Mouse (Mus musculus) forebrain, embryonic 16.5 days (tissue): Measurements from ENCODE around the gene Pla2g4a. TPM values are rescaled to one million over a fixed set of nuclear protein-coding genes. Genes with fewer than 3 reads are reported as not detected.
"Not testable (repeated sequence)": the region's sequence is repeated elsewhere in the genome, so short reads cannot be mapped to it uniquely, and the experiment has no call there.

ENCODE experiments used
- ATAC-seq: fragments of 200-750 bp; cut with Nextera tagmentation; 2 replicates; pipeline ENCODE4 v1.8.0; 2017; ENCODE audit warnings: mild to moderate bottlenecking, moderate library complexity
- H3K27ac ChIP-seq: fragments of 300-500 bp; sonication (generic); 2 replicates; pipeline ENCODE4 v1.5.1; 2014; ENCODE audit warnings: low read length, control low read depth
- H3K27me3 ChIP-seq: fragments of 300-500 bp; sonication (generic); replicated peaks from 2 replicates; pipeline ENCODE4 v1.6.1; 2014; ENCODE audit warnings: low read length; ENCODE audit not compliant: control insufficient read depth, insufficient read depth
- H3K36me3 ChIP-seq: fragments of 300-500 bp; sonication (generic); 2 replicates; pipeline ENCODE4 v1.6.1; 2014; ENCODE audit not compliant: control insufficient read depth, insufficient read depth
- H3K4me1 ChIP-seq: fragments of 300-500 bp; sonication (generic); replicated peaks from 2 replicates; pipeline ENCODE4 v1.6.1; 2014; ENCODE audit warnings: low read length; ENCODE audit not compliant: control insufficient read depth, insufficient read depth
- H3K4me2 ChIP-seq: fragments of 300-500 bp; sonication (generic); 2 replicates; pipeline ENCODE4 v1.6.1; 2014; ENCODE audit warnings: mild to moderate bottlenecking, low read length, control low read depth
- H3K4me3 ChIP-seq: fragments of 300-500 bp; sonication (generic); replicated peaks from 2 replicates; pipeline ENCODE4 v1.5.1; 2014; ENCODE audit warnings: mild to moderate bottlenecking, low read length, control low read depth
- H3K9ac ChIP-seq: fragments of 300-500 bp; sonication (generic); replicated peaks from 2 replicates; pipeline ENCODE4 v1.6.1; 2014; ENCODE audit warnings: low read depth, low read length, control low read depth
- H3K9me3 ChIP-seq: fragments of 300-500 bp; sonication (generic); 2 replicates; pipeline ENCODE4 v1.6.1; 2016; ENCODE audit warnings: low read length; ENCODE audit not compliant: control insufficient read depth
- WGBS: fragments of 180-500 bp; shearing (Covaris S2); extraction: QIAGEN DNeasy Blood & Tissue Kit; methylation state at CpG from one replicate; pipeline ENCODE4 v1.1.7; 2014; 5-methylcytosine and 5-hydroxymethylcytosine counted together
- polyA plus RNA-seq: library from polyadenylated mRNA; unstranded; fragments of >200 nt; fragmentation: Nextera tagmentation; extraction: Ambion mirVana; gene quantifications from 2 replicates; pipeline ENCODE4 v1.2.1, GENCODE M21; 2015

Gene Pla2g4a
- polyA plus RNA-seq, 1 experiment from 2014 or later = 1.2 TPM

- H3K36me3 ChIP-seq = no peaks in the 10 kb centered on the region
- no peak for ATAC-seq
- H3K9me3 ChIP-seq = no peaks in the 10 kb centered on the region
- no peak overlapping the region for H3K27ac ChIP-seq
- no peak overlapping the region for H3K4me2 ChIP-seq
- H3K4me1 ChIP-seq = no peaks in the 10 kb centered on the region
- H3K9ac ChIP-seq = no peak overlapping the region
- 90% methylated on average over 1 of the region's 1 CpGs for WGBS
- H3K4me3 ChIP-seq = no peak overlapping the region
- H3K27me3 ChIP-seq = no peaks in the 10 kb centered on the region
Observed at GRCm38 (mm10) chr1:149940301-149940700, 20.8 kb downstream of the Pla2g4a start.

GRCm38 (mm10) chr1:149939261-149940032 is 21.6 kb downstream of the Pla2g4a start:
- no peak overlapping the region for H3K27ac ChIP-seq
- no peaks in the 10 kb centered on the region for H3K4me1 ChIP-seq
- H3K9me3 ChIP-seq = no peaks in the 10 kb centered on the region
- no peak overlapping the region for H3K4me3 ChIP-seq
- H3K4me2 ChIP-seq = no peak overlapping the region
- WGBS = 93% methylated on average over 9 of the region's 9 CpGs
- no peaks in the 10 kb centered on the region for H3K27me3 ChIP-seq
- no peak overlapping the region for H3K9ac ChIP-seq
- H3K36me3 ChIP-seq = no peaks in the 10 kb centered on the region
- no peak for ATAC-seq

DNA sequence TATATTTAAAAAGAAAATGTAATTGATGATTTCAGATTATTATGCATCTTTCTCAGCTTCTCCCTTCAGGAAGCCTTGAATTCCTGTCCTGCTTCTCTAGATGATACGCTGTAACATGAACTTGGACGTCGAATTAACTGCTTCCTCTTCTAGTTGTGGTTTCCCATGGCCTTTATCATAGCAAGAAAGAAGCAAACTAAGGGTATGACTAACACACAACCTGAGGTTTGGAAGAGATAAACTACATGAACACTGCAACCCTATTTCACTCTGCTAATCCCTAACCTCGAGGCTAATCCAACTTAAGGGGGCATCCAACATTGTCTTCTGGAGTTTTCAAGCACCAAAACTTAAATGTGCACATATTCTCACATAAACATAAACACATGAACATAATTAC is 23.3 kb downstream of the Pla2g4a start:
- Histone ChIP-seq H3K27me3 (no peaks in the 10 kb centered on the region), H3K4me2 (no peak overlapping the region), H3K4me1 (no peaks in the 10 kb centered on the region), H3K9me3 (no peaks in the 10 kb centered on the region), H3K9ac (no peak overlapping the region), H3K27ac (no peak overlapping the region), H3K4me3 (no peak overlapping the region), H3K36me3 (no peaks in the 10 kb centered on the region)
- 91% methylated on average over 4 of the region's 4 CpGs for WGBS
- no peak for ATAC-seq

DNA sequence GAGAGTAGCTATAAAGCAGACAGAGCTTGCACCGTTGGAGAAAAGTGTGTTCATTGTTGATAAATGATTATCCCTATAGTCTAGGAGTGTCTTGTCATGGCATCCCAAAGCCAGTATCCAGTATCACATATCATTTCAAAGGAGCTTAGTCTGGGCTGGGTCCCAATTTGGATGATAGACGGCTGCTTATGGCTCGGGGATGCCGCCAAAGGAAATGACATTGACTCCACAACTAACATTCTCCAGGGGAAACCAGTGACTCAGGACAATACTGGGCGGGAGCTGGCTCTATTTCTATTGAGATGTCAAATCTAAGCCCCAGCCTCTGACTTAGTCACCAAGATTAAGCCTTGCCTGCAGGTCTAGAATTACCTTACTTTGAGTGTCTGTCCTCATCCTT is 31.9 kb downstream of the Pla2g4a start:
- Histone ChIP-seq H3K4me1 (no peaks in the 10 kb centered on the region), H3K27ac (no peak overlapping the region), H3K4me3 (no peak overlapping the region), H3K27me3 (no peaks in the 10 kb centered on the region), H3K4me2 (no peak overlapping the region), H3K9ac (no peak overlapping the region), H3K9me3 (no peaks in the 10 kb centered on the region), H3K36me3 (no peaks in the 10 kb centered on the region)
- ATAC-seq = no peak
- 77% methylated on average over 5 of the region's 5 CpGs for WGBS

- not testable (repeated sequence) for H3K4me3 ChIP-seq, H3K9me3 ChIP-seq, H3K27me3 ChIP-seq, ATAC-seq, H3K4me2 ChIP-seq, H3K4me1 ChIP-seq, H3K27ac ChIP-seq, H3K9ac ChIP-seq, H3K36me3 ChIP-seq
- WGBS = 90% methylated on average over 1 of the region's 1 CpGs
Observed at GRCm38 (mm10) chr1:149923737-149924136, 37.4 kb downstream of the Pla2g4a start.

DNA sequence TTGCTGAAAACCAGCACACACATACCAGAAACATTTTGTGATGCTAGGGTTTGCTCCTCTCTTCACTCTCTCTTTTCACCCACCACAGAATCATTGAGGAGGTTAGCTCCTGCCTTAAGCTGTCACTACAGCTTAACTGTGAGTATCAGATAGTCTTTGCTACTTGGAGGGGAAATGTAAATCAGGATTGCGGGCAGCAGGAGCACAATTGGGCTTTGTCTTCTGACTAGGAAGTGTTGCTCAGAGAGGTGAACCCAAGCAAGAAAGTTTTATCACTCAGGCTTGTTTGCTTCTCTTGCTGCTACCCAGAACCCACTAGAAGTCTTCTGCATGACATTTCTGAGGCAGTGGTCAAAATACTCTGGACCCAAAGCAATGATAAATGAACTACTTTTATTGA is 38.9 kb downstream of the Pla2g4a start:
- 19% methylated on average over 1 of the region's 1 CpGs for WGBS
- H3K4me3 ChIP-seq = no peak overlapping the region
- H3K36me3 ChIP-seq = no peaks in the 10 kb centered on the region
- ATAC-seq = no peak
- no peak overlapping the region for H3K4me2 ChIP-seq
- H3K27ac ChIP-seq = no peak overlapping the region
- no peaks in the 10 kb centered on the region for H3K4me1 ChIP-seq
- no peaks in the 10 kb centered on the region for H3K27me3 ChIP-seq
- no peaks in the 10 kb centered on the region for H3K9me3 ChIP-seq
- H3K9ac ChIP-seq = no peak overlapping the region

DNA sequence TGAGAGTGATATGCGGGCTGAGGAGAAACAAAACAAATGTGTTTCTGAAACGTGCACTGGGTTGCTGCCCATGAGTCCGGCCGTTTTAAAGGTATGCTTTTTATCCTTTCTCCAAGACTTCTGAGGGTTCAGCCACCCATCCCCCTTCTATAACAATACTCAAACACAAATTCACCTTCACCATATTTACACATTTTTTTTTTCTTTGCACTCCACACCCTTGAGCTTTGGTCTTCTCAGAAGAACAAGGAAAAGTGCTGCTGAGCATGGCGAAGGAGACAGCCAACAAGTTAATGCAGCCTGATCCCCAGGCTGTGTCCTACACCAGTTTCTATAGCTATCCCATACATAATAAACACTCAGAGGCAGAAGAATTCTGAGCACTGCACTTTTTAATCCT is 39.8 kb downstream of the Pla2g4a start:
- Histone ChIP-seq H3K36me3 (no peaks in the 10 kb centered on the region), H3K4me1 (no peaks in the 10 kb centered on the region), H3K9ac (no peak overlapping the region), H3K9me3 (no peaks in the 10 kb centered on the region), H3K27ac (no peak overlapping the region), H3K4me3 (no peak overlapping the region), H3K4me2 (no peak overlapping the region), H3K27me3 (no peaks in the 10 kb centered on the region)
- no peak for ATAC-seq
- 93% methylated on average over 5 of the region's 5 CpGs for WGBS

GRCm38 (mm10) chr1:149919301-149919700 is 41.8 kb downstream of the Pla2g4a start:
- no peak overlapping the region for H3K4me3 ChIP-seq
- WGBS = 91% methylated on average over 7 of the region's 7 CpGs

GRCm38 (mm10) chr1:149912984-149913383 is 48.1 kb downstream of the Pla2g4a start:
- no peaks in the 10 kb centered on the region for H3K9me3 ChIP-seq
- H3K4me2 ChIP-seq = no peak overlapping the region
- H3K4me3 ChIP-seq = no peak overlapping the region
- no peak overlapping the region for H3K9ac ChIP-seq
- no peak overlapping the region for H3K27ac ChIP-seq
- WGBS = 85% methylated on average over 4 of the region's 4 CpGs
- H3K27me3 ChIP-seq = no peaks in the 10 kb centered on the region
- ATAC-seq = no peak
- no peaks in the 10 kb centered on the region for H3K4me1 ChIP-seq
- H3K36me3 ChIP-seq = no peaks in the 10 kb centered on the region

More at GRCm38 (mm10) chr1:149919301-149919700, 41.8 kb downstream of the Pla2g4a start:
- H3K4me2 ChIP-seq = no peak overlapping the region
- H3K27ac ChIP-seq = no peak overlapping the region
- no peaks in the 10 kb centered on the region for H3K36me3 ChIP-seq
- no peaks in the 10 kb centered on the region for H3K9me3 ChIP-seq
- H3K9ac ChIP-seq = no peak overlapping the region
- no peaks in the 10 kb centered on the region for H3K4me1 ChIP-seq
- no peaks in the 10 kb centered on the region for H3K27me3 ChIP-seq
- no peak for ATAC-seq

- Histone ChIP-seq H3K9ac (no peak overlapping the region), H3K4me2 (no peak overlapping the region), H3K9me3 (no peaks in the 10 kb centered on the region), H3K27me3 (no peaks in the 10 kb centered on the region), H3K4me1 (no peaks in the 10 kb centered on the region), H3K27ac (no peak overlapping the region), H3K36me3 (no peaks in the 10 kb centered on the region), H3K4me3 (no peak overlapping the region)
- ATAC-seq = no peak
- 78% methylated on average over 4 of the region's 4 CpGs for WGBS
Observed at GRCm38 (mm10) chr1:149911050-149911449, 50.0 kb downstream of the Pla2g4a start.
